Mouse (Mus musculus) intestine, embryonic 15.5 days (tissue): ENCODE results near the gene Srcin1. TPM values are rescaled to one million over a fixed set of nuclear protein-coding genes. Genes with fewer than 3 reads are reported as not detected.

ENCODE experiments used
- ATAC-seq: fragments of 200-750 bp; cut with Nextera tagmentation; 2 replicates; pipeline ENCODE4 v1.8.0; 2017; ENCODE audit warnings: moderate TSS enrichment, moderate library complexity
- H3K27ac ChIP-seq: fragments of 300-500 bp; sonication (generic); 2 replicates; pipeline ENCODE4 v1.5.1; 2015; ENCODE audit warnings: mild to moderate bottlenecking, inconsistent platforms
- H3K27me3 ChIP-seq: fragments of 300-500 bp; sonication (generic); replicated peaks from 2 replicates; pipeline ENCODE4 v1.6.1; 2015; ENCODE audit warnings: inconsistent platforms
- H3K36me3 ChIP-seq: fragments of 300-500 bp; sonication (generic); 2 replicates; pipeline ENCODE4 v1.6.1; 2015; ENCODE audit warnings: inconsistent platforms
- H3K4me1 ChIP-seq: fragments of 300-500 bp; sonication (generic); replicated peaks from 2 replicates; pipeline ENCODE4 v1.6.1; 2015; ENCODE audit warnings: inconsistent platforms
- H3K4me2 ChIP-seq: fragments of 300-500 bp; sonication (generic); replicated peaks from 2 replicates; pipeline ENCODE4 v1.6.1; 2015; ENCODE audit warnings: mild to moderate bottlenecking, inconsistent platforms
- H3K4me3 ChIP-seq: fragments of 300-500 bp; sonication (generic); replicated peaks from 2 replicates; pipeline ENCODE4 v1.5.1; 2015; ENCODE audit warnings: inconsistent platforms
- H3K9ac ChIP-seq: fragments of 300-500 bp; sonication (generic); 2 replicates; pipeline ENCODE4 v1.6.1; 2015; ENCODE audit warnings: inconsistent platforms
- H3K9me3 ChIP-seq: fragments of 300-500 bp; sonication (generic); 2 replicates; pipeline ENCODE4 v1.6.1; 2016; ENCODE audit warnings: inconsistent platforms
- WGBS: fragments of 180-500 bp; shearing (Covaris S2); methylation state at CpG from one replicate; pipeline ENCODE4 v1.1.7; 2015; 5-methylcytosine and 5-hydroxymethylcytosine counted together
- polyA plus RNA-seq: library from polyadenylated mRNA; unstranded; fragments of >200 nt; fragmentation: Nextera tagmentation; extraction: Ambion mirVana; gene quantifications from 2 replicates; pipeline ENCODE4 v1.2.1, GENCODE M21; 2015

Gene Srcin1
- polyA plus RNA-seq, 1 experiment from 2014 or later = 0.25 TPM

- Histone ChIP-seq H3K27me3 (peaks cover 54% of the 10 kb centered on the region), H3K4me3 (peak overlapping the region; percentile 62), H3K9ac (peak overlapping the region; percentile 57), H3K36me3 (no peaks in the 10 kb centered on the region), H3K27ac (no peak overlapping the region), H3K9me3 (no peaks in the 10 kb centered on the region), H3K4me1 (peaks cover 35% of the 10 kb centered on the region), H3K4me2 (peak overlapping the region; percentile 100)
- ATAC-seq = peak; percentile 57
- WGBS = 0% methylated on average over 58 of the region's 62 CpGs
Observed at GRCm38 (mm10) chr11:97575075-97575474, 911 bp downstream of the Srcin1 start.

- ATAC-seq = peak; percentile 29; the same call in 1 of the 2 replicates
- Histone ChIP-seq H3K9ac (peak overlapping the region; percentile 57), H3K4me2 (peak overlapping the region; percentile 100), H3K27ac (no peak overlapping the region), H3K27me3 (peaks cover 54% of the 10 kb centered on the region), H3K4me3 (peak overlapping the region; percentile 62), H3K9me3 (no peaks in the 10 kb centered on the region), H3K4me1 (peaks cover 35% of the 10 kb centered on the region), H3K36me3 (no peaks in the 10 kb centered on the region)
- WGBS = under 1% methylated on average over 34 of the region's 43 CpGs
Observed at GRCm38 (mm10) chr11:97574551-97575051, 1.4 kb downstream of the Srcin1 start.

- Histone ChIP-seq H3K27me3 (peaks cover 54% of the 10 kb centered on the region), H3K4me3 (peak overlapping the region; percentile 62), H3K4me1 (peaks cover 38% of the 10 kb centered on the region), H3K9ac (no peak overlapping the region), H3K9me3 (no peaks in the 10 kb centered on the region), H3K27ac (no peak overlapping the region), H3K4me2 (peak overlapping the region; percentile 100), H3K36me3 (no peaks in the 10 kb centered on the region)
- WGBS = 3% methylated on average over 26 of the region's 28 CpGs
- no peak for ATAC-seq
Observed at GRCm38 (mm10) chr11:97573891-97574550, 2.0 kb downstream of the Srcin1 start.

- WGBS = 43% methylated on average over 7 of the region's 7 CpGs
- H3K4me2 ChIP-seq = peak overlapping the region; percentile 100; the same call in 1 of the 2 replicates
- no peak overlapping the region for H3K9ac ChIP-seq
- H3K4me1 ChIP-seq = peaks cover 44% of the 10 kb centered on the region
- H3K4me3 ChIP-seq = no peak overlapping the region
- no peak overlapping the region for H3K27ac ChIP-seq
- peaks cover 54% of the 10 kb centered on the region for H3K27me3 ChIP-seq
- no peak for ATAC-seq
- H3K36me3 ChIP-seq = no peaks in the 10 kb centered on the region
- no peaks in the 10 kb centered on the region for H3K9me3 ChIP-seq
Observed at GRCm38 (mm10) chr11:97572895-97573480, 3.0 kb downstream of the Srcin1 start.

- H3K9me3 ChIP-seq = no peaks in the 10 kb centered on the region
- WGBS = 11% methylated on average over 5 of the region's 5 CpGs
Observed at GRCm38 (mm10) chr11:97572089-97572345, 4.0 kb downstream of the Srcin1 start.

GRCm38 (mm10) chr11:97571266-97572088, 4.5 kb downstream of the Srcin1 start:
- Histone ChIP-seq H3K36me3 (no peaks in the 10 kb centered on the region), H3K9ac (no peak overlapping the region), H3K4me1 (peaks cover 48% of the 10 kb centered on the region), H3K27me3 (peaks cover 60% of the 10 kb centered on the region), H3K27ac (no peak overlapping the region), H3K4me2 (no peak overlapping the region), H3K9me3 (no peaks in the 10 kb centered on the region), H3K4me3 (no peak overlapping the region)
- 20% methylated on average over 8 of the region's 8 CpGs for WGBS
- ATAC-seq = no peak

More at GRCm38 (mm10) chr11:97572089-97572345, 4.0 kb downstream of the Srcin1 start:
- no peak overlapping the region for H3K4me3 ChIP-seq
- H3K27me3 ChIP-seq = peaks cover 60% of the 10 kb centered on the region
- no peak for ATAC-seq
- no peaks in the 10 kb centered on the region for H3K36me3 ChIP-seq
- no peak overlapping the region for H3K4me2 ChIP-seq
- H3K4me1 ChIP-seq = peaks cover 46% of the 10 kb centered on the region
- H3K9ac ChIP-seq = no peak overlapping the region
- H3K27ac ChIP-seq = no peak overlapping the region

- H3K36me3 ChIP-seq = no peaks in the 10 kb centered on the region
- no peaks in the 10 kb centered on the region for H3K9me3 ChIP-seq
- H3K4me1 ChIP-seq = peaks cover 47% of the 10 kb centered on the region
- no peak overlapping the region for H3K27ac ChIP-seq
- no peak overlapping the region for H3K4me3 ChIP-seq
- no peak overlapping the region for H3K4me2 ChIP-seq
- ATAC-seq = no peak
- WGBS = 25% methylated on average over 8 of the region's 8 CpGs
- peaks cover 61% of the 10 kb centered on the region for H3K27me3 ChIP-seq
- H3K9ac ChIP-seq = no peak overlapping the region
Observed at GRCm38 (mm10) chr11:97570493-97571137, 5.4 kb downstream of the Srcin1 start.

GRCm38 (mm10) chr11:97569806-97570205, 6.2 kb downstream of the Srcin1 start:
- WGBS = 64% methylated on average over 3 of the region's 3 CpGs
- no peaks in the 10 kb centered on the region for H3K9me3 ChIP-seq

GRCm38 (mm10) chr11:97569301-97569724, 6.7 kb downstream of the Srcin1 start:
- Histone ChIP-seq H3K4me2 (no peak overlapping the region), H3K36me3 (no peaks in the 10 kb centered on the region), H3K27me3 (peaks cover 55% of the 10 kb centered on the region), H3K4me3 (no peak overlapping the region), H3K4me1 (peaks cover 36% of the 10 kb centered on the region), H3K27ac (no peak overlapping the region), H3K9me3 (no peaks in the 10 kb centered on the region), H3K9ac (no peak overlapping the region)
- ATAC-seq = no peak
- WGBS = 41% methylated on average over 5 of the region's 5 CpGs

More at GRCm38 (mm10) chr11:97569806-97570205, 6.2 kb downstream of the Srcin1 start:
- Histone ChIP-seq H3K4me3 (no peak overlapping the region), H3K9ac (no peak overlapping the region), H3K27me3 (peaks cover 56% of the 10 kb centered on the region), H3K4me1 (peaks cover 40% of the 10 kb centered on the region), H3K27ac (no peak overlapping the region), H3K36me3 (no peaks in the 10 kb centered on the region), H3K4me2 (no peak overlapping the region)
- no peak for ATAC-seq

- H3K4me1 ChIP-seq = peaks cover 30% of the 10 kb centered on the region
- H3K4me3 ChIP-seq = no peak overlapping the region
- no peaks in the 10 kb centered on the region for H3K36me3 ChIP-seq
- H3K9me3 ChIP-seq = no peaks in the 10 kb centered on the region
- no peak overlapping the region for H3K27ac ChIP-seq
- peak; percentile 77 for ATAC-seq
- H3K4me2 ChIP-seq = no peak overlapping the region
- no peak overlapping the region for H3K9ac ChIP-seq
- peaks cover 49% of the 10 kb centered on the region for H3K27me3 ChIP-seq
- WGBS = 16% methylated on average over 8 of the region's 8 CpGs
Observed at GRCm38 (mm10) chr11:97568729-97569128, 7.3 kb downstream of the Srcin1 start.

- peaks cover 36% of the 10 kb centered on the region for H3K27me3 ChIP-seq
- H3K9ac ChIP-seq = no peak overlapping the region
- no peak overlapping the region for H3K27ac ChIP-seq
- WGBS = 30% methylated on average over 11 of the region's 11 CpGs
- H3K4me3 ChIP-seq = no peak overlapping the region
- no peak for ATAC-seq
- peaks cover 29% of the 10 kb centered on the region for H3K4me1 ChIP-seq
- no peaks in the 10 kb centered on the region for H3K36me3 ChIP-seq
- H3K9me3 ChIP-seq = no peaks in the 10 kb centered on the region
- no peak overlapping the region for H3K4me2 ChIP-seq
Observed at GRCm38 (mm10) chr11:97567480-97567879, 8.5 kb downstream of the Srcin1 start.

GRCm38 (mm10) chr11:97566551-97566950, 9.4 kb downstream of the Srcin1 start:
- no peak for ATAC-seq
- no peak overlapping the region for H3K27ac ChIP-seq
- WGBS = 5% methylated on average over 13 of the region's 13 CpGs
- no peak overlapping the region for H3K9ac ChIP-seq
- no peak overlapping the region for H3K4me3 ChIP-seq
- H3K4me1 ChIP-seq = peaks cover 24% of the 10 kb centered on the region
- H3K27me3 ChIP-seq = peaks cover 28% of the 10 kb centered on the region
- H3K36me3 ChIP-seq = no peaks in the 10 kb centered on the region
- no peak overlapping the region for H3K4me2 ChIP-seq
- H3K9me3 ChIP-seq = no peaks in the 10 kb centered on the region
